Mouse (Mus musculus) adrenal gland, postnatal 36 days (tissue): Measurements from ENCODE around the gene Bicral. TPM values are rescaled to one million over a fixed set of nuclear protein-coding genes. Genes with fewer than 3 reads are reported as not detected.

ENCODE experiments used
- DNase-seq, 2 experiments: peaks; one replicate each; pipeline ENCODE4 v3.0.0; 2021; ENCODE audit warnings: mixed read lengths in 1 of 2
- total RNA-seq, 2 experiments: library from RNA; stranded (reverse); gene quantifications; 2 replicates each; pipeline ENCODE4 v1.2.3; 2021

Gene Bicral
- total RNA-seq, 2 experiments from 2014 or later, result 23.0 to 24.3 TPM

GRCm38 (mm10) chr17:46751056-46751793 lies 107.1 kb downstream of the Bicral start:
- no peak for DNase-seq

DNA sequence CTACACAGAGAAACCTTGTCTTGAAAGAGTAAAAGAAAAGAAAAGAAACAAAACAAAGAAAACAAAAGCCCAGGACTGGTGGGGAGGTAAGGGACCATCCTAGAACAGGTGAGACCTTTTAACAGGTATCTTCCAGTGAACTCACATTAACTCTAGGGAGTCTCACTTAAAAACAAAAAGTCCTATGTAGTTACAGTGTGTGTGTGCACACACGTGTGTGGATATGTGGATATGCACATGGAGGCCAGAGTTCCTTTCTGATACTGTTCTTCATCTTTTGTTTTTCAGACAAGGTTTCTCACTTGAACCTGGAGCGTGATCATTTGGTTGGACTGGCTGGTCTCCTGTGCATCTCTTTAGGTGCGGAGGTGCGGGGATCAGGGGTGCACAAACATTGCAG lies 107.7 kb downstream of the Bicral start:
- DNase-seq, result no peak

- no peak for DNase-seq
Measured at GRCm38 (mm10) chr17:46749282-46749681, 109.0 kb downstream of the Bicral start.

Other genes with a start within 250 kb of the Bicral start
- 10 to 100 TPM in 1 of 2 experiments, 1 to 10 TPM in 1; 6.8 to 11.7 TPM for gene Ptk7, start 229.0 kb downstream of the Bicral start, total RNA-seq
- gene Klc4, start 212.5 kb downstream of the Bicral start, total RNA-seq, result 10 to 100 TPM; 35.3 to 50.3 TPM
- 100 to 1,000 TPM in 1 of 2 experiments, 10 to 100 TPM in 1; 92.6 to 114 TPM for gene Mrpl2, start 212.3 kb downstream of the Bicral start, total RNA-seq
- gene Cul7, start 208.1 kb downstream of the Bicral start, total RNA-seq, result 10 to 100 TPM; 36.3 to 42.2 TPM
- 10 to 100 TPM; 23.8 to 30.4 TPM for gene Rrp36, start 184.1 kb downstream of the Bicral start, total RNA-seq
- 100 to 1,000 TPM in 1 of 2 experiments, 10 to 100 TPM in 1; 94.2 to 104 TPM for gene Mea1, start 179.7 kb downstream of the Bicral start, total RNA-seq
- gene Klhdc3, start 177.6 kb downstream of the Bicral start, total RNA-seq, result 10 to 100 TPM; 59.2 to 75.3 TPM
- gene Ppp2r5d, start 153.4 kb downstream of the Bicral start, total RNA-seq, result 10 to 100 TPM; 40.9 to 46.1 TPM
- gene Pex6, start 147.0 kb downstream of the Bicral start, total RNA-seq, result 10 to 100 TPM; 59.3 to 64.9 TPM
- 1 to 10 TPM; 1.5 to 2.7 TPM for gene Gnmt, start 129.3 kb downstream of the Bicral start, total RNA-seq
- 10 to 100 TPM; 49.9 to 55.6 TPM for gene Cnpy3, start 106.3 kb downstream of the Bicral start, total RNA-seq
- gene Ptcra, start 94.8 kb downstream of the Bicral start, total RNA-seq, result not detected
- 10 to 100 TPM; 54.1 to 96.1 TPM for gene 2310039H08Rik, start 85.8 kb downstream of the Bicral start, total RNA-seq
- gene Rpl7l1, start 75.8 kb downstream of the Bicral start, total RNA-seq, result 10 to 100 TPM; 89.0 to 97.3 TPM
- 10 to 100 TPM; 20.9 to 21.9 TPM for gene Tbcc, start 32.2 kb upstream of the Bicral start, total RNA-seq
- gene Prph2, start 52.0 kb upstream of the Bicral start, total RNA-seq, result not detected
- 10 to 100 TPM; 71.2 to 83.7 TPM for gene Ubr2, start 152.1 kb upstream of the Bicral start, total RNA-seq